Mouse (Mus musculus): ENCODE results near the gene Cd274. TPM values are rescaled to one million over a fixed set of nuclear protein-coding genes. Genes with fewer than 3 reads are reported as not detected.
"Not testable (repeated sequence)": the region's sequence is repeated elsewhere in the genome, so short reads cannot be mapped to it uniquely, and the experiment has no call there.

The Cd274 gene
- polyA plus RNA-seq, 1 experiment from 2014 or later, result 0.21 TPM

DNA sequence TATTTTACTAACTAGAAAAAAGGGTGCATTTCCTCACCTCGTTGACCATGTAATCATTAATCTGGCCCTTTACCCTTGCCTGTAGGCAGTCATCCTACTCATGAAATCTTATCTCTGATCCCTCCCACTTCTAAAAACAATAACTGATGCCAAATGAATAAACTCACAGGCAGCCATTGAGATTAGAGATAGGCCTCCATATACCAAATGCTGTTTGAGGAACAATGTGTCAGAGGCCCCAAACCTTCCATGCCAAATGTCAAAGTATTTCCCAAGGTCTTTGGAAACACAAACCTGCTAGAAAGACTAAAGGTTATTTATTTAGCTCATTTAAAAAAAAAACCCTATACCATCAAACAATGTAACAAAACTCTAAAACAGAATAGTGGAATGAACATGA lies 29.1 kb downstream of the Cd274 start:
- ATAC-seq (ENCODE audit: insufficient number of reproducible peaks, insufficient read depth, low FRiP score, low TSS enrichment, low read depth), result no peak
- 62% methylated on average over 1 of the region's 1 CpGs for WGBS

DNA sequence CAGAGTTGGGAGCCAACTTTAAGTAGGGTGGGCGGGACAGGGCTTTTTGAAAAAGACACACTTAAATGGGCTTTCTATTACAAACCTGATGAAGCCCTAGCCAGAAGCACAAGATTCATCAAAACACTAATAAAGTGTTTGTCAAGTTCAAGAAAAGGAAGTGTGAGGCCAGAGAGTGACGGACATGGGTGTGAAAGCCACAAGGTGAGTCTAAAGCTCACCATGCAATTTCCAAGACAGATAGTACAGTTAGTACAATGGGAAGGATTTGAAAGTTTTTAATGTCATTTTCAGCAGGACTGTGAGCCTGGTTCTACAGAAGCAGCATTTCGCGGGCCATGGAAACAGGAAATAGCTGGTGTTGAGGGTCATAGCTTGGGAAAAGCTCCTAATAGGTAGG lies 32.5 kb downstream of the Cd274 start:
- no peaks in the 10 kb centered on the region for H3K36me3 ChIP-seq
- 89% methylated on average over 4 of the region's 4 CpGs for WGBS
- H3K9me3 ChIP-seq, result 0 out of 2 replicates have a peak, but pooled peaks cover 3% of the 10 kb centered on the region
- no peak overlapping the region for H3K4me2 ChIP-seq
- no peaks in the 10 kb centered on the region for H3K27me3 ChIP-seq
- H3K27ac ChIP-seq, result no peak overlapping the region
- no peak overlapping the region for H3K9ac ChIP-seq (replicated peaks)
- H3K4me1 ChIP-seq (replicated peaks), result peaks cover 8% of the 10 kb centered on the region
- H3K4me3 ChIP-seq (replicated peaks), result no peak overlapping the region
- ATAC-seq (ENCODE audit: insufficient number of reproducible peaks, insufficient read depth, low FRiP score, low TSS enrichment, low read depth), result no peak

More for the DNA sequence above, 29.1 kb downstream of the Cd274 start:
- Histone ChIP-seq H3K4me1 (replicated peaks) (no peaks in the 10 kb centered on the region), H3K4me3 (replicated peaks) (no peak overlapping the region), H3K27ac (no peak overlapping the region), H3K36me3 (no peaks in the 10 kb centered on the region), H3K9ac (replicated peaks) (no peak overlapping the region), H3K27me3 (no peaks in the 10 kb centered on the region), H3K9me3 (0 out of 2 replicates have a peak, but pooled peaks cover 3% of the 10 kb centered on the region), H3K4me2 (no peak overlapping the region)

DNA sequence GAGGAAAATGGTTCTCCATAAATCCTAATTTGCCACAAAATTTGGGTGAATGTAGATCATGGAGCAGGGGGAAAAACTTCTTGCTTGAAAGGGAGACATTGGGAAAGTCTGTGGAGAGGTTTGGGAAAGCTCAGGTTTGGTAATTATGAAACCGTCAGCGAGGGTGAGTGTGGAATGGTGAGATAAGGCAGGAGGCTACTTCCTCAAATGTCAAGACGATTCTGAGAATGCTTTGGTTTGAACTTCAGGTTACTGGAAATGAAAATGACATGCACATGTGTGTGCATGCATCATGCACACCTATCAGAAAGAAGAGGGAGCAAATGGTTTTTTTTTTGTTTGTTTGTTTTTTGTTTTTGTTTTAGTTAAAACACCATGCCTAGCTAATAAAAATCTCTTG lies 33.2 kb downstream of the Cd274 start:
- no peak overlapping the region for H3K4me3 ChIP-seq (replicated peaks)
- no peak overlapping the region for H3K27ac ChIP-seq
- WGBS, result 83% methylated on average over 3 of the region's 3 CpGs
- no peaks in the 10 kb centered on the region for H3K27me3 ChIP-seq
- H3K4me2 ChIP-seq, result no peak overlapping the region
- H3K4me1 ChIP-seq (replicated peaks), result peaks cover 12% of the 10 kb centered on the region
- no peaks in the 10 kb centered on the region for H3K36me3 ChIP-seq
- no peak overlapping the region for H3K9ac ChIP-seq (replicated peaks)
- 0 out of 2 replicates have a peak, but pooled peaks cover 3% of the 10 kb centered on the region for H3K9me3 ChIP-seq
- no peak for ATAC-seq (ENCODE audit: insufficient number of reproducible peaks, insufficient read depth, low FRiP score, low TSS enrichment, low read depth)

DNA sequence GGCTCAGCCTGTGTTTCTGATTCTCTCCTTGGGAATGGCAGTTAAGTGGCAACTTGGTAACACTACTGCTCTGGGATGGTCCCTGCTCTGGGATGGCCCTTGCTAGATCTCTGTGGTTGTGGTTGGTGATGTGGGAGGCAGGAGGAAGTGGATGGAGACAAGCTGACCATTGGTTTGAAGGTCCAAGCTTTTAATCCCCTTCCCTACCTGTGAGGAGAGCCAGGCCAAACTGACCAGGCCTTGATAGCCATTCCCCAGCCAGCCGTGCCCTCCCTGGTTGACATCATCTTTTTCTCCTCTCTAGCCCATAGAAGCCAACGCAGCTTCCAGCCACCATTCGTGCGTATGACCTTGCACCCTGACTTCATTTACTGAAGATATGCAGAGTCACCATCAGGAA lies 35.4 kb downstream of the Cd274 start:
- Histone ChIP-seq H3K27ac (no peak overlapping the region), H3K9me3 (0 out of 2 replicates have a peak, but pooled peaks cover 3% of the 10 kb centered on the region), H3K4me3 (replicated peaks) (no peak overlapping the region), H3K36me3 (no peaks in the 10 kb centered on the region), H3K4me2 (no peak overlapping the region), H3K9ac (replicated peaks) (no peak overlapping the region), H3K27me3 (no peaks in the 10 kb centered on the region), H3K4me1 (replicated peaks) (peaks cover 25% of the 10 kb centered on the region)
- no peak for ATAC-seq (ENCODE audit: insufficient number of reproducible peaks, insufficient read depth, low FRiP score, low TSS enrichment, low read depth)
- WGBS, result 95% methylated on average over 4 of the region's 4 CpGs

GRCm38 (mm10) chr19:29403251-29403650 lies 36.0 kb downstream of the Cd274 start:
- Histone ChIP-seq H3K4me1 (replicated peaks) (peaks cover 28% of the 10 kb centered on the region), H3K36me3 (no peaks in the 10 kb centered on the region), H3K4me3 (replicated peaks) (no peak overlapping the region), H3K27ac (no peak overlapping the region), H3K4me2 (no peak overlapping the region), H3K9ac (replicated peaks) (no peak overlapping the region), H3K27me3 (no peaks in the 10 kb centered on the region), H3K9me3 (no peaks in the 10 kb centered on the region)
- WGBS, result 68% methylated on average over 4 of the region's 4 CpGs
- no peak for ATAC-seq (ENCODE audit: insufficient number of reproducible peaks, insufficient read depth, low FRiP score, low TSS enrichment, low read depth)

DNA sequence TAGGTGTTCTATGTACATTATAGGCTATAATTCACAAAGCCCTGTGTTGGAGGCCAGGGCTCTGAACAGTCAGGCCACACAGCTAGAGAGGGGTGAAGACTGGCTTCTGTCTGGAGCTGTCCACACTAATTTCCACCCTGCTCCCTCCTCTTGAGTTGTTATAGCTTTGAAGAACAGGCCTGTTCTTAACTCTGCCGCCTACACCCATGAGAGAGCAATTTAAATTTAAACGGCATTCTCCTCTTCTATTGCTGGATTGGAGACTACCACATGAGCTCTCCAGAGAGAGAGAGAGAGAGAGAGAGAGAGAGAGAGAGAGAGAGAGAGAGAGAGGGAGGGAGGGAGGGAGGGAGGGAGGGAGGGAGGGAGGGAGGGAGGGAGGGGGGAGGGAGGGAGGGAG lies 38.1 kb downstream of the Cd274 start:
- ATAC-seq (ENCODE audit: insufficient number of reproducible peaks, insufficient read depth, low FRiP score, low TSS enrichment, low read depth), result no peak
- Histone ChIP-seq H3K9me3 (no peaks in the 10 kb centered on the region), H3K4me2 (no peak overlapping the region), H3K36me3 (no peaks in the 10 kb centered on the region), H3K27me3 (no peaks in the 10 kb centered on the region), H3K27ac (no peak overlapping the region), H3K4me3 (replicated peaks) (no peak overlapping the region), H3K4me1 (replicated peaks) (peaks cover 35% of the 10 kb centered on the region), H3K9ac (replicated peaks) (no peak overlapping the region)
- WGBS, result 25% methylated on average over 2 of the region's 2 CpGs

- H3K4me2 ChIP-seq, result peak overlapping the region; percentile 9; the same call in 1 of the 2 replicates
- ATAC-seq (ENCODE audit: insufficient number of reproducible peaks, insufficient read depth, low FRiP score, low TSS enrichment, low read depth), result no peak
- no peaks in the 10 kb centered on the region for H3K9me3 ChIP-seq
- H3K9ac ChIP-seq (replicated peaks), result no peak overlapping the region; the same call in 1 of the 2 replicates
- H3K4me3 ChIP-seq (replicated peaks), result no peak overlapping the region
- H3K27ac ChIP-seq, result no peak overlapping the region; the same call in 1 of the 2 replicates
- H3K27me3 ChIP-seq, result no peaks in the 10 kb centered on the region
- H3K36me3 ChIP-seq, result no peaks in the 10 kb centered on the region
- peaks cover 35% of the 10 kb centered on the region for H3K4me1 ChIP-seq (replicated peaks)
- WGBS, result 42% methylated on average over 18 of the region's 18 CpGs
Measured at GRCm38 (mm10) chr19:29406042-29407017, 39.1 kb downstream of the Cd274 start.

- no peak within 1 kb of the TSS for H3K27ac ChIP-seq
- WGBS, result 93% methylated on average over 4 of the region's 4 CpGs
Measured at GRCm38 (mm10) chr19:29410619-29411018, 43.4 kb downstream of the Cd274 start, which contains the start of gene Pdcd1lg2. Gene Pdcd1lg2, plus strand, starts transcription at chr19:29410919.

GRCm38 (mm10) chr19:29412476-29413420 lies 45.5 kb downstream of the Cd274 start:
- Histone ChIP-seq H3K27ac (peak overlapping the region; percentile 85), H3K9me3 (no peaks in the 10 kb centered on the region), H3K9ac (replicated peaks) (no peak overlapping the region), H3K4me1 (replicated peaks) (peaks cover 15% of the 10 kb centered on the region; the same call in 1 of the 2 replicates), H3K36me3 (no peaks in the 10 kb centered on the region), H3K4me2 (no peak overlapping the region), H3K4me3 (replicated peaks) (no peak overlapping the region), H3K27me3 (no peaks in the 10 kb centered on the region)
- WGBS, result 48% methylated on average over 6 of the region's 6 CpGs
- ATAC-seq (ENCODE audit: insufficient number of reproducible peaks, insufficient read depth, low FRiP score, low TSS enrichment, low read depth), result peak; percentile 78; the same call in 1 of the 2 replicates

More at GRCm38 (mm10) chr19:29410619-29411018, 43.4 kb downstream of the Cd274 start, which contains the start of gene Pdcd1lg2:
- Histone ChIP-seq H3K9ac (replicated peaks) (no peak within 1 kb of the TSS), H3K27me3 (no peaks in the 10 kb centered on the region), H3K36me3 (no peaks in the 10 kb centered on the region), H3K9me3 (no peaks in the 10 kb centered on the region), H3K4me3 (replicated peaks) (no peak within 1 kb of the TSS), H3K4me2 (no peak within 1 kb of the TSS), H3K4me1 (replicated peaks) (peaks cover 28% of the 10 kb centered on the region)
- no peak for ATAC-seq (ENCODE audit: insufficient number of reproducible peaks, insufficient read depth, low FRiP score, low TSS enrichment, low read depth)

DNA sequence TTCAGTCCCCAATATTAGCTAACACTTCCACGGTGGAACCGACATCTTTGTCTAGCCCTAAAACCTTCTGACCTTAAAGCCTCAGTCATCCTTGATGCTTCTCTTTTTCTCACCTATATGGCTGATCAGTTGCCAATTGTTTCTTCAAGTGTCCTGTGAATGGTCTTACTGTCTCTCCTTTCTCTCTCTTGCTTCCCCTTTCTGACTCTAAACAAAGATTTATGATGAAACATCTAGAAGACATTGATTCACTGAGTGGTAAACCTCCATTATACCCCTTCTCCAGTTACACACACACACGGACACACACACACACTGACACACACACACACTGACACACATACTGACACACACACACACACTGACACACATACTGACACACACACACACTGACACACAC lies 47.3 kb downstream of the Cd274 start:
- Histone ChIP-seq H3K4me3 (replicated peaks) (no peak overlapping the region), H3K36me3 (no peaks in the 10 kb centered on the region), H3K27ac (no peak overlapping the region), H3K27me3 (no peaks in the 10 kb centered on the region), H3K4me1 (replicated peaks) (peaks cover 6% of the 10 kb centered on the region; the same call in 1 of the 2 replicates), H3K9me3 (no peaks in the 10 kb centered on the region), H3K4me2 (no peak overlapping the region), H3K9ac (replicated peaks) (no peak overlapping the region)
- no peak for ATAC-seq (ENCODE audit: insufficient number of reproducible peaks, insufficient read depth, low FRiP score, low TSS enrichment, low read depth)
- WGBS, result 93% methylated on average over 3 of the region's 3 CpGs

GRCm38 (mm10) chr19:29414917-29415316 lies 47.7 kb downstream of the Cd274 start:
- not testable (repeated sequence) for ATAC-seq (ENCODE audit: insufficient number of reproducible peaks, insufficient read depth, low FRiP score, low TSS enrichment, low read depth); H3K27ac ChIP-seq; H3K4me2 ChIP-seq; H3K9me3 ChIP-seq; H3K36me3 ChIP-seq; H3K27me3 ChIP-seq; H3K4me3 ChIP-seq (replicated peaks); H3K9ac ChIP-seq (replicated peaks); H3K4me1 ChIP-seq (replicated peaks)
